Mouse (Mus musculus) ovary, postnatal 14 days (tissue): ENCODE results near the gene Ttc4.

Source experiments
- DNase-seq: peaks from one replicate; pipeline ENCODE4 v3.0.0; 2022; ENCODE audit warnings: low spot score

Gene Ttc4

DNA sequence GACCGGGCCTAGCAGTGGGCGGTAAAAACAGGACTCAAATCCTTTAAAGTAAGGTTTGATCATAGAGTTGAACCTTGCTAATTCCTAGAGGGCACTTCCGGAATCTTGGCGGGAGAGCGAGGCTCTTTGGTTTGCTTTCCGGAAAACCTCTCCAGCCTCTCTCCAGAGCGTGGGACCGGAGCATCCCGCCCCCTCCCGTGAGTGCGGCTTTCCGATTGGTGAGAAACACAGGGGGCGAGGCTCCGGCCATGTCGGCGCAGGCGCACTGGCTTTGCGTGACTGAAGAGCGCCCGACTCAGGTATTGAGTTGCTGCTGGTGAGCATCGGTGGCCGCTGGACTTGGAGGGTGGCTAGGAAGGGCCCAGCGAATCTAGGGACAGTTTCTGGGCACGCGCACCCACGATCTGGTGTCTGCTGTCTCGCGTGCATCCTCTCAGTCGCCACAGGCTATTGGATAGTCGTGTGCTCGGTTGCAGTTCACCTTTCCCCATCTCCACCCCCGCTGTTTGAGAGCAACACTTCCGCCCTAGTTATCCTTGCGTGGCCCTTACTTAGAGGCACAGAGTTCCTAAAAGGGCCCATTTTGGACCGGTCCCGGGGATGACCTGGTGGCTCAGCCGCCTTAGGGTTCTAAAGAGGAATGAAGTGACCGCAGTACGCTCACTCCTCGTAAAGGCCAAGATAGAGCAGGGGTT is 27.8 kb downstream of the Ttc4 start, which contains the start of gene Pars2:
Pars2 (plus strand) TSS at position 237 of the 695 bp plus-strand sequence.
- DNase-seq: peak; percentile 93

DNA sequence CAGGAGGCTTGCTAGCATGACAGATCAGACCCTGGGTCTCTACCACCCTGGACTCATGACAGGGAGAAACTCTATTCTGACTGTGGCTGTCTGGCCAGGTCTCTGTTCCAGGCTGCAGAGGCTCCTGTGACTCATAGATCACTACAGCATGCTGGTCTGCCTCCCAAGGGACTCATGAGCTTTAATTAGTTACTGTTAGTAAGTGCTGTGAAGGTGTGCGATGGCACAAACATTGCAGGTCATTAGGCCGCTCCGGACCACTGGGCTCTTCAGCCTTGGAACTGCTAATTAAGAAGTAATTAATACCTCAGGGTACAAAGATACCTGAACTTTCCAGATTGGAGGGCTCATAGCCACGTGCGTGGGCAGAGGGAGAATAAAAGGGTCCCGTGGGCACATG is 31.6 kb downstream of the Ttc4 start:
- DNase-seq: no peak

DNA sequence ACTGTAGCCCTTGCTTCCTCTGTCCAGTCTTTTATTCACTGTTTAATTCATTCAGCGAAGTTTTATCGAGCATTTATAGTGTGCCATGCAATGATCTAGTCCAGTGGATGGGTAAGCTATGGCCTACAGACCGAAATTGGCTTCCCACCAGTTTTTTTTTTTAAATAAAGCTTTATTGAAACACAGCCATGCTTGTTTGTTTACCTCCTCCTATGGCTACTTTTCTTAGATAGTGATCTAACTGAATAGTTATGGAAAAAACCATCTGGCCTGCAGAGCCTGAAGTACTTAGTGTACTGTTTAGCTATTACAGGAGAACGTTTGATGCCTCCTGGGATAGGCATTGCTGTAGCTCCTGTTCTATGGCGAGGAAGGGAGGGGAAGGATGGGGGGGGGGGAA is 32.9 kb downstream of the Ttc4 start:
- no peak for DNase-seq

DNA sequence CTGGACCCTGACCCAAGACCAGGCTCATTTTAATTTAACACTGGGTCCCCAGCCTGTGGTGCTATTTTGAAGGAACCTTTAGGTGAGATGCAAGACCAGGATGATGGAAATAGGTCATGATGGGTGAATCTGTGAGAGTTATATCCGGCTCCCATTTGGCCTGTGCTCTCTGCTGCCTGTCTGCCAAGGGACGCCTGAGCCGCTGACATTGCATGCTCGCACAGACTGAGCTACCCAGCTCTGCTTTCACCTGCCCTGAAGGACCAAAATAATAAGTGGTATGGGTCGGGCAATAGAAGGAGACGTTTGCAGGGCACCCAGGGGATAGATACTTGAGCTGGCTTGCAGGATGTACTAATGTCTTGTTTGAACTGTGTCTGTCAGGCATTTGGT is 34.5 kb downstream of the Ttc4 start:
- no peak for DNase-seq

DNA sequence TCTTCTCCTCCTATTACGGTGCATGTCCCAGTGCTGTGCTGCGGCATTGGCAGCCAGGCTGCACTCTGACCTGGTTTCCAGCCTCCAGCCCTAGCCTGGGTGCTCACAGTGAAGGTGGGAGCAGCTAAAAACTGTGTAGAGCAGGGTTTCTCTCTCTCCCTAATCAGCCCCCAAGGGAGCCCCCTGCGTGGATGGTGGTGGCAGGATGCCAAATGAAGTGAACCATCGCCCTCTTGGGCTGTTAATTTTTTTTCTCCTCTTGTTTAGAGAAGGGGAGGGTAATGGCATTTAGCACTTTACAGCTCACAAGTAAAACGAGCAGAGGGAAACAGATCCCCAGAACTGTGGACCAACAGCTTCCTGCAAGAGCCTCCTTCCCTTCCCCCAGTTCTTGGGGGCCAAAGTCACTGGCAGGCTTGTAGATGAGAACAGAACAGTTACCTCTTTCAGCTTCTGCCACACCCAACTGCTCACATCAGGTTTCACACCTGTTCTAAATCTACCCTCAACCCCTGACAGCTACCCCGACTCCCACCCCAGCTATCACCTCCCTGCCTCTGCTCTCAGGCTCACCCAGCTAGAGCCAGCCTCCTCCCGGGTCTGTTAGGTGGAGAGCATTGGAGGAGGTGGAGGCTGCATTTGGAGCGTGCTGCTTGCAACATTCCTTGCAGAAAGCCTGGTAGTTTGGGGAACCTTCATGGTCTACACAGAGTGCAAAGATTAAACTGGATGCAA is 35.1 kb downstream of the Ttc4 start:
- no peak for DNase-seq

DNA sequence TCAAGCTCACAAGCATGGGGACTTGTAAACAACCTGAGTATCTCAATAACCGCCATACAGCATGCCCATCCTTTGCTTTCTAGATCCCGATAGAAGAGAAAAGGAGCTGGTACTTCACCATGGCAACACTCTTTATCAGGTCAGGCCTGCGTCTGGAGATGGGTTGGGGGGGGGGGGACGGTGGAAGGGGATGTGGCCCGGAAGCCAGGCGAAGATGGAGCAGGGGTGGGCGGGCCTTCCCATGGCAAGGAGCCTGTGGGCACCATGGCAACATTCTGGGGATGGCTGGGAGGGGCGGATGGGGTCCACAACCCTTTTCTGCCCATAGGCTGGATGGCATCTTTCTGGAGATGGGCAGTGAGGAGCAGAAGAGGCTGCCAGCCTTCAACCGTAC is 44.7 kb downstream of the Ttc4 start:
- no peak for DNase-seq

DNA sequence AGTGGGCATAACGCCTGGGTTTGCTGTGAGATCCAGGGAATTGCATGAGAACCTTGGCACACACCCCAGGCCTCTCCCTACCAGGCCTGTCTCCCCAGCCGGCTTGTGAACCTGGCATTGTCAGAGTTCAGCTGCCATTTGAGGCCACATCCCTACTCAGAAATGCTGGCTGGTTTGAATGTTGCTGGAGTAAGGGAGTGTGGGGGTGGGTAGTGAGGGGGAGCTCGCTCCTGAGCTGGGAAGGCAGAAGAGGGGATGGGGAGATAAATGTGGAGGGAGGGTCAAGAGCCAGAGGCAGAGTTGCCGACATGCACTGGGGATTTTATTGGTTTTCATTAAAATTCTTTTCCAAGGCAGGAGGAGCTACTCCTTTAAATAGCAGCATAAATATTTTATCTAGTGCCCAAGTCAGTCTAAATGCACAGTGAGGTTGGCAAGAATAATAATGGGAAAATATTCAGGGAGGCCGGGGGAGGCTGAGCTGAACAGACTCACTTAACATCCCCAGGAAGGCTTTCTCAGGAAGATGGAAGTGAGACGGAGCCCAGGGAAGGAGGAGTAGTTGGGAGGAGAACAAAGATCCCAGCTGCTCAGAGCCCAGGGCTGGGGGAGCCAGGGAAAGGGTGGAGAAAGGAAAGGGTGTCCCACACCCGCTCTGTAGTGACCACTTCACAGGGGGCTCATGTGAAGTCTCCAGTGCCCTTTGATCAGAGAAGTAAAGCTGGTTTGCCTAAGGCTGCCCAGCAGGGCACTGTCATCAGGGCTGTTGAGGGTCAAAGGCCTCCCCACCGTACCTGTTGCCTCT is 45.3 kb downstream of the Ttc4 start:
- no peak for DNase-seq

DNA sequence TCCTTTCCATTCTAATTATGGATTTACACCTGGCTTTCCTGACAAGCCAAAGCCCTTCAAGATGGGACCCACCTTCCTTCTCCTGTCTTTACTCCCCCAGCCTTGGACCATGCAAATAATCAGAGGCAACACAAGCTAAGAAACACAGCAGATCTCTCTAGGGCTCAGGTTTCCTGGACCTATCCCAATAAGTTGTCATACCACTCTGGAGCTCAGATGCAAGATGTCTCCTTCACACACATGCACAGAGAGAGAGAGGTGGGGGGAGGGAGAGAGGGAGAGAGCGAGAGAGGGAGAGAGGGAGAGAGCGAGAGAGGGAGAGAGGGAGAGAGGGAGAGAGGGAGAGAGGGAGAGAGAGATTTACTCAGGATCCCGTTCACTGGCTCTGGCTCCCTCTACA is 46.4 kb downstream of the Ttc4 start:
- no peak for DNase-seq

DNA sequence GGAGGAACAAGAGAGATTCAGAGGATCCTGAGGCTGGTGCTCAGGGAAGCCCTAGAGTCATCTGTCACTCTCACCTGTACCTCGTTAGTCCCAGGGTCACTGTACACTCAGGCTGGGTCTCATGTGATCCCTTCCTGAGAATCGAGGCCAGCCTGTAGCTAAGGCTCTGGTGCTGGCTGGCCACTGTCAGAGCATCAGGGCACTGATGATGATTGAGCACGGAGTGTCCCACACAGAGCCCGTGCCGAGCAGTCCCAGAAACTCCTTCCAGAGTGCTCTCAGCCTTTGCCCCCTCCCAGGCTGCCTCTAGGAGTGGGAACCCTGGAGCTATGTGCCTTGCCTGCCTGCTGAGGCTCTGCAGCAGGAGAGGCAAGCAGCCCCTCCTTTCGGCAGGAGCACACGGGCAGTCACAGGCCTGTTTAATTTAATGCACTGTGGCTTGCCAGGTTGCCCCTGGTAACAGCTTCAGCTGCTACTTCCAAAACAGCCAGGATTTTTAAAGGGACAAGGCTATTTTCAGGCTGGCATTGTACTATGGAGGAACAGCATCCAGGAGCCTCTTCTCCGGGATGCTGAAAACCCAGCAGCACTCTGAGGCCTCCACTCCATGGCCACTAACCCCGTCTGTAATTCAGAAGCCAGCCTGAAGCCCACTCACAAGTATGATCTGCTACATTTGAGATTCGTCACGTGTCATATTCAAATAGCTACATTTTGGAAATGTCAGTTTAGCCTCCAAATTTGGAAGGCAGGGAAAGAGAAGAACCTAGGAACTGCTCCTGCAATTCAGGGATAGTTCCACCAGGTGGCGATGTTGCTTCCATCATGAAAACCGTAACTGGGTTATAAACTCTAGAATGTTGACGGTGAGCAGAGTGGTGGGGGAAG is 48.2 kb downstream of the Ttc4 start:
- DNase-seq: peak; percentile 32

DNA sequence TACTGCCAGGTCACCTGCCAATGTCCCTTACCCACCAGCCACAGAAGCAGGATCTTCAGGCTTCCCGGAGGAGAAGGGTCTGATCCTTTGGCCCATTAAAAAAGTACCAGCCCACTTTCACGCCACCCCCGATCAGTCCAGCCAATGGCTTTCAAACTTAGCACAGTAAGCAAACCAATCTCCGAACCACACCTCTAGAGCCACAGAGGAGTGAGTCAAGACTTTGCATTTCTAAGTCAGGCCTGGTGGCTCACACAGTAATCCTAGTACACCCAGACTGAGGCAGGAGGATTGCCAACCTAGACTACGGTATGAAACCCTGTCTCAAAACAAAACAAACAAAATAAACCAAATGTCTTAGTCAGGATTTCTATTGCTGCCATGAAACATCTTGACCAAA is 49.4 kb downstream of the Ttc4 start:
- DNase-seq: no peak

DNA sequence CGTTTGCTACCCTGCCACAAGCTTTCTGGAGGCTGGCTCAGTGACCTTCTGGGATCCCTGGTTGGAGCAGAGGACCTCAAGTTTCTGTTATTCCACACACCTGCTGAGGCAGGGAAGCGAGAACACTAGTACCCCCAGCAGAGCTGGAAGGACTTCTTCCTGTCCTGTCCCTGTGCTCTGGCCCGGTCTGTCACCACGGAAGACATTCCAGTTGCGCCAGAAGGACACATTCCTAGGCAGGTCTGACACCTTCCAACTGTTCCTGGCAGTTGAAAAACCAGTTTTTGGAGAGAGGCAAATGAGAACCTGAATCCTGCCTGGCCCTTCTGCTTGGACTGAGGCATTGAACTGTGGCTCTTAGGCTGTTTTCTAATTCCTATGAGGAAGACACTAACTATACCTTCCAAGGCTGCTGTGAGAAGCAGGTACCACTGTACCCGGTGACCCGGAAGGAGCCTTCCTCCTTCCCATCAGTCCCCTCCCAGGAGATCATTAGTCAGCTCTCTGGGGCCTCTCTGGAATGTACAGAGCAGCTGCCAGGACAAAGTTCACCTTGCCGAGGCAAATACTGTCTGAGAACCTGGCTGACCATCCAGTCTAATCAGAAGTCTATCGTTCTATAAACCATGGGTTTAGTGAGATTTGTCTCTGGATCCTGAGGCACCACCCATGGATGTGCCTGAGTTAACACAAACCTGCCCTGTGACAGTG is 49.9 kb downstream of the Ttc4 start:
- DNase-seq: no peak

DNA sequence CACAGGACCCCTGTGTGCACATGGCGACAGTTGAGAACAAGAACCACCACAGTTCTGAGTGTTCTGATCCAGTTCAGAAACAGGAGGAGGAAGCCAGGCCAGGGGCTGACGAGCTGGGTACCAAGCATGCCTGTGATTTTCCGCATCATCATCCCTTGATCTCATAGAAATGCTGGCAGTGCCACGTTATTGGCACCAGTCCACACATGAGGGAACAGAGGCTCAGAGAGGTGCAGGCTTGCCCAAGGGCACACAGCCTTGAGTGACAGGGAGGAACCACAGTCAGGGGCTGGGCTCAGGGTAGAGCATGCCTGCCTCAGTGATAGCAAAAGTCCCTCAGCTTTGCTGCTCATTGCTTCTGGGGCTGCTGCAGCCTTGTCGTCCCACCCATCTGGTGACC is 50.9 kb downstream of the Ttc4 start:
- no peak for DNase-seq

DNA sequence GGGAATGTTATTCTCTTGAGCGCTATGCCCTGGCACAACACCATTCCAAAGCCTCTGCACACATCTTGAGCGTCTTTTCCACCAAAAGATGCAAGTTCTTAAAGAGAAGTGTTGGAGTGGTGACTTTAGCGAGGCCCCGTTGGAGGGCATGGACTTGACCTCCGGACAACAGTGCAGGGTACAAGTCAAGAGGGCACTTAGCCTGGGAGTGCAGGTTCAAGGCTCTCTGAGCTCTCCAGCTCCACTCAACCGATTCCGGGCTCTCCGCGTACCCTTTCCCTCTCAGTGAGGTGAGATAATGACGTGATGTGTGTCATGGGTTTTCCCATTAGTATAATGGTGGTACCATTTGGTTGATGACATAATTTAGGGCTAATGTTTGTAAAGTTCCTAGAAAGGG is 54.5 kb downstream of the Ttc4 start:
- DNase-seq: no peak

DNA sequence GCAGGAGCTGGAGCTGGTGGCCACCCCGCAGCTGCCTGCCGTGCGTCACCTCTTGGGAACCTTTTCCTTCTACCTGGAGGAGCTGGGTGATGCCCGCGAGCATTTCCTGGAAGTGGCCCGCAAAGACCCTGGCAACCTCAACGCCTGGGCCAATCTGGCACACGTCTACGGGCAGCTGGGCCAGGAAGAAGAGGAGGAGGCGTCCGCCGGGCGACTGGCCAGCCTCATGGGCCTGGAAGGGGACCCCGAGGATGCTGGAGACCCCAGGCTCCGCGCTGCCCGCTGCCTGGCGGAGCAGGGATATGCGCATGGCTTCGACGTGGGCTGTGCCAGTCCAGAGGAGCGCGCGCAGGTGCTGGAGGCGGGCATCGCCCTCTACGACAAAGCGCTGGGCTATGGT is 56.0 kb downstream of the Ttc4 start:
- DNase-seq: no peak

DNA sequence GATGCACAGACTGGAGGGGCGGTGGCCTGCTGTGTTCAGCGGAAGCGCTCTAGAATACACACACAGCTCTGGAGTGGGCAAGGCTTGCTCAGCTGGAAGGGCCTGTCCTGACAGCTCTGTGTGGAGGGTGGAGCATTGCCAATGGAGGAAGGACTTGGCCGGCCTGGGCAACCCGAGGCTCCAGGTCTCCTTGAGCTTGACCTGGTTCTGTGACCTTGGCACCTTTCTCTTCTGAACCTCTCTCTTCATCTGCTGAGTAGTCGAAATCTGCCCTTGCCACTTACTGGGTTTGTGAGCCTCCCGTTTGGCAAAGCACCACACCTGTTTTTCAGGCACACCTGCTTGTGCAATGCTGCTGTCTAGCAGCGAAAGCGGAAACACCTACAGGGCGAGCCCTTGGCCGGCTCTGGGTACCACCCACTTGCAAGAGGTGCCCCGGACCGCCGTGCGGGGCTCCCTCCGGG is 56.7 kb downstream of the Ttc4 start, which contains the start of gene Ttc22:
Ttc22 (plus strand) TSS at position 403 of the 464 bp plus-strand sequence.
- DNase-seq: no peak

DNA sequence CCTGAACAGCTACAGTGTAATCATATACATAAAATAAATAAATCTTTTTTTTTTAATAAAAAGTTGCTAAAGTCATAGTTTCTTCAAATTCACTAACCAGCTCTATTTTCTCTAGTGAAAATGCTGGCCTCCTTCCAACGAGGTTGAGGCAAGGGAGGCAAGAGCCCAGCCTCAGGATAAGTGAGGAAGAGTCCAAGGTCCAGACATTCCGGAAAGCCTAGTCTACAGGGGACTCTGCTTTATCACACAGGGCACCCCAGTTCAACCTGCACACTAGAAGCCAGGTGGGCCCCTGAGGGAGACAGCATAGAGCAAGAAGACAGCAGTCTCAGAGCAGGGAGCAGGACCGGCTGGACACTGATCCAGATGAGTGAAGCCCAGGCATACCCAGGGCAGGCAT is 57.3 kb downstream of the Ttc4 start:
- DNase-seq: no peak

DNA sequence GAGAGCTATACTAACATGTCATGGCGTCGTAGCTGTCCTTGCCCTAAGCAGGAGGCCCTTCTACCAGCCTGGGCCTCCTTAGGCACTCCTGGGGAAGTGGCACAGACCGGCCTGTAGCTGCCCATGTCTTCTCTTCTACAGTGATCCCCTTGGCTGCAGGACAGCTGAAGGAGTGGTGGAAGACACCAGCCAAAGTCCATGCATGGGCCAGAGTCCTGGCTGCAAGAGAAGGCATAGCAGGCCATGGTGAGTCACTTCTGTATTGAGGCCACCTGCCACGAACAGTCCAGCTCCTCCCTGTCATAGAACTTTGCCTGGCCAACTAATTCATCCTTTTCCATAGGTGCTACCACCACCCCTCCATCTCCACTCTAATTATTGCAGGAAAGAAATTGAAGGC is 59.8 kb downstream of the Ttc4 start:
- no peak for DNase-seq

DNA sequence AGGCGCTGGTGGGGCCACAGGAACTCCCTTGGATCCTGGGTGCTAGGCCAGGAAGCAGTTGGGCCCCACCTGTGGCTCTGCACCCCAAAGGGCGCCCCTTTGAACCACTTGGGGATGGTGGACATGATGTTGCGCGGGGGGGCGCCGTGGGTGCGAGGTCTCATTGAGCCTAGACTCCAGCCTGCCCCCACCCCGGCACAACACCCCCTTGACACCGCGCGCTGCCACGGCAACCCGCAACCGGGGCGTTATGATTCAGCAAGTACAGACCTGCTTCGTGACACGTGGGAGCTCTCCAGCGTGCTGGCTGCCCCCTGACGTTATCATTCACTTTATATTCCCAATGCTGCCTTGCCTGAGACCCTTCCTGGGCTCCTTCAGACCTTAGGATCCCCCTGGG is 61.7 kb downstream of the Ttc4 start, which contains the start of gene Lexm:
Lexm (minus strand) TSS at position 186 of the 400 bp plus-strand sequence.
- DNase-seq: no peak

DNA sequence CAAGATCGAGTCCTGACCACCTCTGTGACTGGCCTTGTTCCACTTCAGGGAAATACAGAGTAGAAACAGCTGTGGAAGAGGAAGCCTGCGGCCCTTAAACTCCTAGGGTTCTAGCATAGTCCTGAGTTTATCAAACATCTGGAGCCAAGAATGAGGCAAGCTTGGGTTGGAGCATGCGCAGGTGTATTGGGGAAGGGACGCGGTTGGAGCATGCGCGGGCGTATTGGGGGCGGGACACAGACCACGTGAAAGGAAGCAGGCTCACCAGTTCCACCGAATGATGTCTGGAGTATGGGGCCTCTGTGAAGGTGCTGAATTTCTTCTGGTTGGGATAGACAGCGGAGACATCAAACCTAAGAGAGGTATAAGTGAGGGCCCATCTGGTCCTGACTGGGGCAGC is 63.1 kb downstream of the Ttc4 start:
- no peak for DNase-seq

DNA sequence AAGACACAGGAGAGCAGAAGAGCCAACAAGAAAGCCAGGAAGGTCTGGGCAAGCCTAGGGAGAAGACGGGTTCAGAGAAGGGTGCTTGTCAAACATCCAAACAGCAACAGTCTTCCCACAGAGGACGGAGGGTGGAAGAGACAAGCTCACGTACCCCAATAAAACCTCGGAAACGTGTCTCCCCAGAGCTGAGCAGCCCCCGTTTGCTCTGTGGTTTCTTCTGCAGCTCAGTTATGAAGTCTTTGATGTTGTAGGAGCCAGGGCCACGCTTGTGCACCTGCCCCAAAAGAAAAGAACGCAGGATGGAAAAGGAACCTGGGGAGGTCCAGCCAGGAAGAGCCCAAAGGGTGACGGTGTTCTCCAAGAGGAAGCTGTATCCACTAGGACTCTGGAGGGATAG is 63.9 kb downstream of the Ttc4 start:
- DNase-seq: no peak

DNA sequence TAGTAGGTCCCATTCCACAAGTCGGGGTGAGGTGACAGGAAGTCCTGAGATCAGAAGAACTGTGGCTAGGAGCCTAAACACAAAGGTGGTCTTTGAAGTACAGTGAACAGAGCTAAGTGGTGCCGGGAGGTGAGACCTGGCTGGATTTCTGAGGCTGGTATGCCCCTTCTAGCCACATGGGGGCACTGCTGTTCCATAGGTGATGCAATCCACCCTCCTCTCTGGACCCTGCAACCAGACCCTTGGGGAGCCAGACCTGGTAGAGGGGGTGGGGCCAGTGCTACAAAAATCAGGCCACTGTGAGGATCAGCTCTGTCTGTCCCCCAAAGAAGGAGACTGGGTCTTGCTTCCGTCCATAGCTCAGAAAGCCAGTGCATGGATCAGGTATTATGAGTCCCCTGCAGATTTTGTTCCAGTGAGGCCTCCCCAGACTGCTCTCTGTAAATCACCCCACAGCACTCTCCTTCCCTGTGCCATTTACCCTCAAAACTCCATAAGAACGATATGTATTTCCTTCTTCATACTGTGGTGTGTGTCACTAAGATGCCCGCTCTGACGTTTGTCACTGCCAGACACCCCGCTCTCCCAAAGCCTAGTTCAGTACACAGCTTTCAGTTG is 64.5 kb downstream of the Ttc4 start:
- DNase-seq: peak; percentile 65
